Mouse (Mus musculus) hematopoietic multipotent progenitor cell, adult 10-12 weeks (in vitro differentiated cells): ENCODE results near the gene Gpc6. TPM values are rescaled to one million over a fixed set of nuclear protein-coding genes. Genes with fewer than 3 reads are reported as not detected.

Source experiments
- polyA plus RNA-seq: library from polyadenylated mRNA; stranded (reverse); fragments of >175 nt; gene quantifications from 2 replicates; pipeline ENCODE4 v1.2.3, GENCODE M21; 2012; ENCODE audit warnings: low replicate concordance

The Gpc6 gene
- not detected in 2 replicates for polyA plus RNA-seq

GRCm38 (mm10) chr14:116924876-116925601, at the start of gene Gpc6:
Gene Gpc6, plus strand, starts transcription at chr14:116925315.

